In the genomic region with DNA sequence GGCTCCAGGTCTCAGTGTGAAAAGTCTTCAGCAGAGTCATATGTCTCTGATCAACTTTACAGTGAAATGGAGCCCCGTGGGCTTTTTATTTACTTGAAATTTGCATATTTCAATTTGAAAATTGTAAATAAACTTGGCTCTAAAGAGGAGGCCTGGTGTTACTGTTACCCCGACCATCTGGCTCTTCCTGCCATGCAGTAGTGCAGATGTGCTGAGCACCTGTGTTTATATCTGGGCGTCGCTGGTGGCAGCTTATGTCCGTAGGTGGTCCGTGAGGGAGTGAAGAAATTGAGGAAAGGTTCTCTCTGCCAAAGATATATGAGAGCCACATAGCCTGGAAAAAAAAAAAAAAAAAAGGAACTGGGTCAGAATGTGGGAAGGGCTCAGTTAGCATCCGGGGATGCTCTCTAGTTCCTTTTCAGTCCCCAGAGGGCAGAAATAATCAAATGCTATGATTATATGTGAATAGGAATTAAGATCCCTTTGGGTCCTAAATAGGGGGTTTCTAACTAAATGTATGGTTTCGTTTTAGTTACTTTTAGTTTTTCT, we compare ENCODE assay signal across 25 mouse cellular contexts. TPM values are rescaled to one million over a fixed set of nuclear protein-coding genes. Genes with fewer than 3 reads are reported as not detected.
DNase-seq lines count a peak whose midpoint lies in the region; ATAC-seq and TF ChIP-seq lines count a peak whose summit lies in the region.
"Had no signal": no experiment of that assay in that cellular context is flagged by ENCODE, and none has a peak within 500 bp of the region (broad histone marks: within the 10 kb centered on the region; RNA-seq: fewer than 3 reads in every experiment).

No protein-coding gene starts in this region.

- H3K9me3 ChIP-seq in CH12.LX (replicated peaks; ENCODE audit: low read length): no peaks in the 10 kb centered on the region
- H3K9me3 ChIP-seq: forebrain, embryonic 13.5 days; heart, embryonic 10.5 days; hindbrain, embryonic 13.5 days had no signal

- no peak for TF ChIP-seq CTCF in CH12.LX (conservative IDR thresholded peaks at IDR 0.05 in 1 of 2, IDR thresholded peaks at IDR 0.05 in 1 of 2; ENCODE audit: low read depth in 2 of 2, low read length in 2 of 2)

- peak overlapping the region; percentile 50 for H3K4me2 ChIP-seq in CH12.LX (ENCODE audit: insufficient read depth, low read depth, poor library complexity, severe bottlenecking)
- H3K4me2 ChIP-seq: forebrain, embryonic 13.5 days; hindbrain, embryonic 13.5 days had no signal

- H3K27me3 ChIP-seq in CH12.LX (replicated peaks): no peaks in the 10 kb centered on the region
- H3K27me3 ChIP-seq: forebrain, embryonic 13.5 days; hindbrain, embryonic 13.5 days had no signal

- 0 out of 2 replicates have a peak, but pooled peaks have one; percentile 8 for ATAC-seq in frontal cortex, adult (ENCODE audit: low TSS enrichment)
- ATAC-seq: forebrain, embryonic 13.5 days; forebrain, postnatal 0 days; hindbrain, postnatal 0 days had no signal

- H3K27ac ChIP-seq in CH12.LX (ENCODE audit: insufficient read depth, low read depth): no peak overlapping the region
- H3K27ac ChIP-seq: forebrain, embryonic 13.5 days; heart, embryonic 10.5 days; hindbrain, embryonic 13.5 days; hindbrain, postnatal 0 days had no signal

- in situ Hi-C loops in CH12.LX (cut with MboI; ENCODE audit: low pct_ligation_motif_present, low pct_unique_long_range_greater_than_20kb, low sequenced_read_pairs): no loop called here

- no peak for TF ChIP-seq RAD21 in CH12.LX (IDR thresholded peaks at IDR 0.05; ENCODE audit: low read depth, low read length)

- H3K79me2 ChIP-seq in CH12.LX (replicated peaks; ENCODE audit: control insufficient read depth, extremely low read depth, insufficient read depth, poor library complexity, severe bottlenecking): peaks cover 3% of the 10 kb centered on the region; the same call in 1 of the 2 replicates

- no peak overlapping the region for H3K9ac ChIP-seq in CH12.LX (ENCODE audit: insufficient read depth, low read depth)
- H3K9ac ChIP-seq: forebrain, embryonic 13.5 days; forebrain, postnatal 0 days; hindbrain, embryonic 13.5 days had no signal

- peaks cover 5 to 28% of the 10 kb centered on the region in 2 experiments for H3K4me1 ChIP-seq in CH12.LX (ENCODE audit: control insufficient read depth in 1 of 2, insufficient read depth in 2 of 2)

- H3K36me3 ChIP-seq in CH12.LX (replicated peaks in 1 of 2; ENCODE audit: control insufficient read depth in 1 of 2, insufficient read depth in 1 of 2, low read length in 1 of 2): no peaks in the 10 kb centered on the region
- H3K36me3 ChIP-seq: heart, embryonic 10.5 days; hindbrain, embryonic 13.5 days had no signal

- TF ChIP-seq EP300 in CH12.LX (IDR thresholded peaks at IDR 0.05; ENCODE audit: low read length): no peak

- no peak for TF ChIP-seq POLR2A in CH12.LX (IDR thresholded peaks at IDR 0.05; ENCODE audit: low read depth, low read length)

- dilution Hi-C loops in CH12.LX (cut with MboI; ENCODE audit: extremely low pct_ligation_motif_present, extremely low pct_unique_long_range_greater_than_20kb, low sequenced_read_pairs): no loop called here

- H3K4me3 ChIP-seq in CH12.LX (replicated peaks in 1 of 3; ENCODE audit: low read depth in 2 of 3, low read length in 2 of 3, poor library complexity in 1 of 3): no peak overlapping the region
- H3K4me3 ChIP-seq: forebrain, embryonic 13.5 days; heart, embryonic 10.5 days; hindbrain, embryonic 13.5 days had no signal

- DNase-seq in frontal cortex, adult 2 months (ENCODE audit: extremely low spot score in 1 of 2, low spot score in 1 of 2): no peak
- DNase-seq in CH12.LX (ENCODE audit: extremely low read depth): no peak
- DNase-seq in thymus, postnatal 10 days (ENCODE audit: low spot score in 2 of 2): peak; percentile 29 to 36
- DNase-seq in thymus, postnatal 4 days: peak; percentile 43
- DNase-seq in cerebellum, adult 9-10 months: no peak
- DNase-seq in ovary, postnatal 36 days (ENCODE audit: low spot score): no peak
- DNase-seq: adrenal gland, adult 8-10 months; adrenal gland, postnatal 36 days; cerebellum, adult 11 months; cerebellum, adult 8-10 months; cerebellum, postnatal 25 days; forebrain, postnatal 0 days; gastrocnemius, postnatal 36 days; heart, adult 18-20 months; heart, postnatal 10 days; heart, postnatal 4 days had no signal

TF ChIP-seq in CH12.LX, 34 proteins besides CTCF, POLR2A, EP300 and RAD21:
- TF ChIP-seq ZC3H11A (IDR thresholded peaks at IDR 0.05; ENCODE audit: low read depth, low read length) (no peak), JUND (conservative IDR thresholded peaks at IDR 0.05; ENCODE audit: low read depth, low read length) (no peak), USF2 (conservative IDR thresholded peaks at IDR 0.05; ENCODE audit: low read depth, low read length) (no peak), KAT2A (IDR thresholded peaks at IDR 0.05; ENCODE audit: insufficient replicate concordance, low read length) (no peak), CHD1 (IDR thresholded peaks at IDR 0.05; ENCODE audit: low read depth, low read length) (no peak), SIN3A (IDR thresholded peaks at IDR 0.05; ENCODE audit: low read length) (no peak), ZNF384 (IDR thresholded peaks at IDR 0.05; ENCODE audit: low read depth, low read length) (peak; percentile 68), IRF4 (IDR thresholded peaks at IDR 0.05; ENCODE audit: low read depth, low read length) (0 out of 2 replicates have a peak, but pooled peaks have one; percentile 18), RCOR1 (conservative IDR thresholded peaks at IDR 0.05; ENCODE audit: low read depth, low read length) (no peak), MYC (IDR thresholded peaks at IDR 0.05; ENCODE audit: low read depth, low read length) (no peak), NRF1 (IDR thresholded peaks at IDR 0.05; ENCODE audit: low read depth, low read length) (no peak)
TF ChIP-seq in CH12.LX: peak in this region for 2.

RNA-seq across cellular contexts. Expression of a gene that starts 2.6 kb away (rescaled TPM):
- polyA plus RNA-seq in frontal cortex, adult 2 months (2012; rRNA removed): 0.08 TPM in 1 of 2 replicates, not detected in the other
- total RNA-seq in CH12.LX (2012; rRNA removed) (not detected in 2 replicates), CH12.LX (2014; rRNA removed) (not detected in 2 replicates)
- polyA plus RNA-seq in CH12.LX (2012; ENCODE audit: insufficient read length, low read depth): 0.14 TPM in 1 of 2 replicates, not detected in the other
- total RNA-seq: adrenal gland, postnatal 36 days; ES-E14; forebrain, postnatal 0 days; gastrocnemius, postnatal 36 days; heart, adult 18-20 months; heart, postnatal 10 days; heart, postnatal 4 days; hindbrain, postnatal 0 days had no signal
- polyA plus RNA-seq: cortical plate, adult 2 months; heart, embryonic 14.5 days; hindbrain, postnatal 0 days had no signal

RNA-seq across cellular contexts. Expression of a gene that starts 2.7 kb away (rescaled TPM):
- polyA plus RNA-seq in frontal cortex, adult 2 months (2012; rRNA removed): 26.7 and 28.9 TPM in 2 replicates
- total RNA-seq in CH12.LX (2012; rRNA removed) (26.5 and 29.7 TPM in 2 replicates), CH12.LX (2014; rRNA removed) (33.0 and 36.0 TPM in 2 replicates)
- polyA plus RNA-seq in CH12.LX (2012; ENCODE audit: insufficient read length, low read depth): 18.6 and 21.1 TPM in 2 replicates

RNA-seq across cellular contexts. Expression of a gene that starts 29.1 kb away (rescaled TPM):
- polyA plus RNA-seq in frontal cortex, adult 2 months (2012; rRNA removed): 0.22 and 0.25 TPM in 2 replicates
- 7.3 and 8.1 TPM in 2 replicates for total RNA-seq in CH12.LX (2012; rRNA removed)
- total RNA-seq in CH12.LX (2014; rRNA removed): 17.8 and 18.2 TPM in 2 replicates
- polyA plus RNA-seq in CH12.LX (2012; ENCODE audit: insufficient read length, low read depth): 9.0 and 9.4 TPM in 2 replicates
- polyA plus RNA-seq: embryonic facial prominence, embryonic 14.5 days; forebrain, embryonic 13.5 days; heart, embryonic 14.5 days; hindbrain, embryonic 13.5 days; hindbrain, postnatal 0 days had no signal

Comparison
In these comparisons a context has a peak if more than half of its experiments do, and no peak if none do; other contexts are left out.
1. DNase-seq: peak in thymus, postnatal 10 days (2 of 2) and thymus, postnatal 4 days (single experiment); none in frontal cortex, adult 2 months (0 of 2), CH12.LX (single experiment), cerebellum, adult 9-10 months (single experiment) and ovary, postnatal 36 days (single experiment).